Mouse (Mus musculus) cerebellum, adult 9-10 months (tissue): ENCODE measurements around the gene Rpgrip1l.

ENCODE experiments used
- DNase-seq: peaks from one replicate; pipeline ENCODE4 v3.0.0; 2022

The Rpgrip1l gene

DNA sequence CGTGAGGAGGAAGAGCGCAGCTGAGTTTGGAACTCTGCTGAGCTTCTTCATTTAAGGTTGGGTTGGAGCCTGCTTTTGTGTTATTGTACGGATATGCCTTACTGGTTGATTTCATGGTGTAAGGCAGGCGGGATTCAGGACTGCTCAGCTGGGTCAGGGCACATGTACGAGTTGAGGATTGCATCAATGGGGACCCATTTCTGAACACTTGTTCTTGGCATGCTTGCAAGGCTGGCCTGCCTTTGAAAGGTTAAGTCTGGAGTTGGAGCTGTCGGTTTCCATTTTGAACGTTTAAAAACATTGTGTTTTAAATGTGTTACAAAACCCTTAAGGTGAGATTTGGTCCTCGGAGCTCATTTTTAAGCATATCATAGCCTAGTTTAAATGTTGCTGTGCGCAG is 16.0 kb upstream of the Rpgrip1l start:
- no peak for DNase-seq

DNA sequence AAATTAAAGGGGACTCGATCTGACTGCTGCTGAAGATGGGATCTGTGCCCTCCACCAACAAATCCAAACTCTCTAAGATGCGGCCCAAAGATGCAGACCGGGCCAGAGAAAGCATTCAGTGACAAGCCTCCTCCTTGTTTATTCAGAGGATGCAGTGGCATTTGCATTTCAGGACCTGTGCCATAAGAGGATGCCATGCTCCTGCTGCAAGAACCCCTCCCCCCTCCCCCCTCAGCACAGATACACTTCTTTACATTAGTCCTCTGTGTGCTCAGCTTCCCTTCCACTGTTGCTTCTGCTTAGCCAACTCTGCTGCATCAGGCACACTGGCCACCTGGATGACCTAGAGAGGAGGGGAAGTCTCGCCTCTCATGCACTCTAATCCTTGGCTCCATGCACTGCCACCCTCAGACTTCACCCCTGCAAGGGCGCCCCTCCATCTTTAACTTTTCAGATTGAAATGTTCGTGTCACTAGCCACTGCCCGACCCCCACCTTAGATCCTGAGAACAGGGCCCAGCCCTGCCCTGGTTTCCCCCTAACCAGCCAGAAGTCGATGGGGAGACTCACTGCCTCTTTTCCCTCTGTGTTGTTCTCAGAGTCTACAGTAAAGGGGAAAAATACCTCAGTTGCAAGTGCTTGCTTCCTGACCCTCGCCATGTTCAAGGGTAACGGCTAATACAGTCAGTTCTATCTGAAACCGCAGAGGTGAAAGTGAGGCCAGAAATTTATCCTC is 14.6 kb upstream of the Rpgrip1l start:
- no peak for DNase-seq

DNA sequence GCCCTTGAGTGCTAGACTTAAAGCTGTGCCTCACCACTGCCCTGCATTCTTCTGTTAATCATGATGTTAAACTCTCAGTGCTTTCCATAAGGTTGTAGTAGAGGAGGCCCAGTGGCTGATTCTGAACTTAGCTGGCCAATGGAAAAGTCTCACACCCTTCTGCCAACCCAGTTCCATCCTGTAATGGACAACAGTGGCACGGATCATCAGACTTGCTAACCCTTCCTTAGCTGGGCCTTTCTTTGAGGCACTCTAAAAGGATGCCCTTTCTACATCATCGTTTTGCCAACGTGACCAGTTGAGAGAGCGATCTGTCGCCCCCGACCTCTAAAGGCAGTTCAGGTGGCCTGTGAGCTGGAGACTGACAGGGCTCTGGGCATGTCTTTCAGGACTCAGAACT is 13.9 kb upstream of the Rpgrip1l start:
- no peak for DNase-seq

DNA sequence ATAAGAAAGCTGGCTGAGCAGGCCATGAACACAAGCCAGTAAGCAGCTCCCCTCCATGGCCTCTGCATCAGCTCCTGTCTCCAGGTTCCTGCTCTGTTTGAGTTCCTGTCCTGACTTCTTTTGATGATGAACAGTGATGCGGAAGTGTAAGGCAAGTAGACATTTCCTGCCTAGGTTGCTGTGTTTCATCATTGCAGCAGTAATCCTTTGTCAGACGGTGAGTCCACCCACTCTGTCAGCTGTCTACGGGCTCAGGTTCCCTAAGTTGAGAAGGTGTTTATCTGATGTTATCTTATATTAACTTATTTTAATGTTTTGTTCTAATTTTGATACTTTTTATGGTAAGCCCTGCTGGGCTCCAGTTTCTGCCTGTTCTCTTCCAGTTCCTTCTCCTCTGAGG is 13.0 kb upstream of the Rpgrip1l start:
- DNase-seq, result no peak

DNA sequence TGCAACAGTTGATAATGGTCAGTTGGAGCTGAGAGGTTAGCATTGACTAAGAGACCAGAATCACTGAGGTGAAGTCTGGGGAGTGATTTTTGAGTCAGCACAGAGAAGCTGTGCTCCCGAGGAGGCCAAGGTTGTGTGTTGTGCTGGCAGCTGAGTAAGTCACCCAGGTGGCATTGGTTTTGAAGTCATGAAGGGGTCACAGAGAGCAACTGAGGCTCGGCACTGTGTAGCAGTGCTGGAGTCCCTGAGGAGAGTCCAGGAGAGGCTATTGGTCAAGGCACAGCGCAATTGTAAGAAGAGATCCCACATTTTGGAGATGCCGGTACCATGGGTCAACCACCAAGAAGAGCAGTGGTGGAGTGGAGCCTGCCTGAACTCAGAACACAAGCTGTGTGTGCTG is 11.9 kb upstream of the Rpgrip1l start:
- DNase-seq, result no peak

DNA sequence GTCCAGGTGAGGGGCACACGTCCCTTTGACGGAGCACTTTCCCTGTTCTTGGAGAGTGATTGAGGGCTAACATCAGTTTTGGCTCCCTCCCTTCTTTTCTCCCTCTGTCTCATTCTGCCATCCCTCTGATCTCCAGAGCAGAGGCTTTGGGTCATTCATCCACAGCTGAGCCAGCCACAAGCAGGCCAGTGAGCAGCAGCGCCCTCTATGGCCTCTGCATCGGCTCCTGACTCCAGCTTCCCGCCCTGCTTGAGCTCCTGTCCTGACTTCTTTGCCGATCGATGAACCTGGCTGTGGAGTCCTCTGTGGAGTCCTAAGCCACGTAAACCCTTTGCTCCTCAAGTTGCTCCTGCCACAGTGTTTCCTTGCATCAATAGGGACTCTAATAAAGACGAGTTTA is 11.2 kb upstream of the Rpgrip1l start:
- DNase-seq, result no peak

DNA sequence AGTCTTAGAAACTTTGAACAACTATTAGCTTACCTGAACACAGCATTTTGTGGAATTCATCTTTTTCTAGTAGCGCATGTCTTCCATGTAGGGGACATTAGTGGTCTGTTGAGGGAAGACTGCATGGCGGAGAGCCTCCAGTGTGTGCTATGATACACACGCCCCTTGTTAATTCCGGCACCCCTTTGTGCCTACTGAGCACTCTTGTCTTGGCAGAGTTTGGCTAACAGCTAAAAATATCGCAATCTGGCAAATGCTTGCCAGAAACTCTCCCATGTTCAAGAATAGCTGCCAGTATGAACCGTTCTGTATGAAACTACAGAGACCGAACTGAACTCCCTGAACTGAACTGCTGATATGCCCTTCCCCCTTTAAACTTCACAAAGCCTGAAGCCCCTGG is 10.4 kb upstream of the Rpgrip1l start:
- peak; percentile 71 for DNase-seq

DNA sequence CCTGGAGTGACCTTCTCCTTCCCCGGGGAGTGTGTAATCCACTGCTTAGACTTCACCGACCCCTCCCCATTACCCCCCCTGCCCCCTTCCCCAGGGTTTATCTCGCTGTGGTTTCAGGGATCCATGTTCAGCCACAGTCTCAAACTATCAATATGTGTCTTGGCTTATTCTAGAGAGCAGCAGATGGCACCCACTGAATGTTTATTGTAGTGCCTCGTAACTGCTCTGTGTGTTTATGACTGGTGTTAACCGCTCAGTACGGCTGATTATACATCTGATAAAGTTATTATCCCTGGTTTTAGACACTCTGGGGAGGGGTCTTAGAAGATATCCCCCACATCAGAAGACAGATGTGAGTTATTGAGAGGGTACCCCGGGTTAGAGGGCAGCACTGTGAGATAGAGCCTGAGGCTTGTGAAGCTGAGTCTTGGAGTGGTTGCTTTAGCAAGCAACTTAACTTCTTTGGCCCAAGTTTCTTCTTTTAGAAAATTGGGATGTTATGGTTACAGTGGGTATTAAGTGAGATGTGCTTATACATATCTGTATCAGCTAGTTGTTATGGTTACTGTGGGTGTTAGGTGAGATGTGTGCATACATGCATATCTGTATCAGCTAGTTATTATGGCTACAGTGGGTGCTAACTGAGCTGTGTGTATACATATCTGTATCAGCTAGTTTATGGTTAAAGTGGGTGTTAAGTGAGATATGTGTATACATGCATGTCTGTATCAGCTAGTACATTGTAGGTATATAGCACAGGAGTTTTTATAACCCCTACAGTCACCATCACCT is 6.1 kb upstream of the Rpgrip1l start:
- no peak for DNase-seq

DNA sequence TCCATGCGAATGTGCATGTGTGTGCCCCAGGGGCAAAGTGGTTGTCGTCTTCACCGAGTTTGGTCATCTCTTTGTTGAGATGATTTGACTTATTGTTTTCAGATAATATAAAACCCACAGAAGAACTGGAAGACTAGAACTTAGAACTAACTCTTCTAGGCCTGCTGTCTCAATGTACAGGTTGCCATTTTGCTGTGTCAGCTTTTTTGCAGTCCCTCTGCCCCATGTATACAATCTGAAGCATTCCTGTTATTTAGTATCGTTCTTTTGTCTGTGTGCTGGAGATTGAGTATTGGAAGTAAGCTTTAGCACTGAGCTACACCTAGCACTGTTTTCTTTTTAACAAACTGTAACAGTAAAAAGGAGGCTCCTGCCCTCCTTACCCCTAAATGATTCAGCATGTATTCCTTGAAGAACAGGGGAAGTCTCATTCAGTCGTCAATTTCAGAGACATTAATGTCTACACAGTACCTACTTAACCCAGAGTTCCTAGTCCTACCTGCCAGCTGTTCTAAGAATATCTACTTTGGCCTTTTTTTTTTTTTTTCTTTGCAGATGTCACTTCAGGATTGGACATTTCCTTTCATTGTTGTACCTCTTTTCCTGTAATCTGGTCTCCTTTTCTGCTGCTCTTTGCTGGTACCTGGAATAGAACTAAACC is 4.6 kb upstream of the Rpgrip1l start:
- no peak for DNase-seq

DNA sequence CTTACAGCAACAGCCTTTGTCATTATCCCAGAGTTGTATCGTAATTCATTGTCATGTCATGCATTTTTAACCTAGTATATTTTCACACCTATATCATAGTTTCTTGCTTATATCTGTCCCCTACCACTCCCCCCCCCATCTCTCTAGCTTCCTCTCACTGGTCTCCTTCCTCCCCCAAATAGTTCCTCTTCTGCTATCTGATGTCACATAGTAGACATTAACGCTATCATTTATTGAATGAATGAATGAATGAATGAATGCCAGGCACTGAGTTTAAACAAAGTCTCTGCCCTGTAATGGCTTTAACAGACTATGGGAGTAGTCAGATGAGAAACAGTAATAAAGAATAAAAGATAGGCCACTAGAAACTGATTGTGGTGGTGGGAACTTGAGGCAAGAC is 720 bp downstream of the Rpgrip1l start:
- DNase-seq, result no peak

DNA sequence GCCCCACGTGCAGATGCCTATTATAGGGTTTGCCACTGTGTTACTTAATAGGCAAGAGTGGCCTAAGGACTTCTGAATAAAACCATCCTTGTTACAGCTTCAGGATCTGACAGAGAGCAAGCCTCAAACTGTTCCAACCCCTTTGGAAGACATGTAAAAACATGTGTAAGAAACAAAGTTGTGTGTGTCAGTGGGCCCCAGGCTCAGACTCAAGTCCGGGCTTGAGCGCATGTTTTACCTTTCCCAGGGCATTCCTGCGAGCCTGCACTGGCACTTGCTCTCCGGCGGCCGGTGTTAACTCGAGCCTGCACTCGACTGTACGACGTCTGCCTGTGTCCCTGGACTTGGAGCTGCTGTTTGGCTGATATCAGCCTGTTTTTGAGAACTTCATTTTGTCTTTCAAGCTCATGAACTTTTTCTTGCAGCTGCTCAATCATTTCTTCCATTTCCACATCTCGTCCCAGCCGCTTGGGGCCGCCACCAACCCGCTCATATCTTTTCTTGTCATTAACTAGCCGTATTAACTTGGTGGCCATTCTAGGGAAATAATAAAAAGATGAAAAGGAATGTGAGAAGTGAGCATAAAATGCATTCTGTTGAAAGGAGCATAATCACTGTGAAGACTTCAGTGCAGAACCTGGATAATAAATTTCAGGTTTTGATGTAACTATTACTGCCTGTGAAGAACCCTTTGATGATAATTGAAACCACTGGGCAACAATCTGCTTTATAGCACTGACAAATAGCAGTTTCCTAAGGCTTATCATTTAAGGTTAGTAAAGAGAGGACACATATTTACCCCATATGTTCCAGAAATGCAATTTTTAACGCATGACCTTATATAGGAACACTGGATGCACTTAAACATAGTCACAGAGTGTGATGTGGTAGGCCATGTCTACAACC is 8.3 kb downstream of the Rpgrip1l start:
- no peak for DNase-seq

DNA sequence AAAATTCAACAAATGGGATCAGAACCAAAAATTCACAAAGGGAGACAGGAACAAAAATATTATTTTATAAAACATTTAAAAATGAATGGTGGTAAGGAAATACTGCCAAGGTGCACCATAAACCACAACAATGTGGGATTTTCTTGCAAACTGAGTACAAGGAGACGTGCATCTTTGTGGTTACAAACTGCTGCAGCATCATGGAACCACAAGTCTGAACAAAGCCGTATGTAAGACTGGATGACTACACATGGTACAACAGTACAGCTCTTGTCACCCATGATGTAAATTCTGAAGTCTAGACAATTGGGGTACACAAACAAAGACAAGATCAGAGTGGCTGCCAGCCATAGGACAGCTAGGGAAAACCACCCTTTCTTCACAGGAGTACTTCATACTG is 14.4 kb downstream of the Rpgrip1l start:
- no peak for DNase-seq

DNA sequence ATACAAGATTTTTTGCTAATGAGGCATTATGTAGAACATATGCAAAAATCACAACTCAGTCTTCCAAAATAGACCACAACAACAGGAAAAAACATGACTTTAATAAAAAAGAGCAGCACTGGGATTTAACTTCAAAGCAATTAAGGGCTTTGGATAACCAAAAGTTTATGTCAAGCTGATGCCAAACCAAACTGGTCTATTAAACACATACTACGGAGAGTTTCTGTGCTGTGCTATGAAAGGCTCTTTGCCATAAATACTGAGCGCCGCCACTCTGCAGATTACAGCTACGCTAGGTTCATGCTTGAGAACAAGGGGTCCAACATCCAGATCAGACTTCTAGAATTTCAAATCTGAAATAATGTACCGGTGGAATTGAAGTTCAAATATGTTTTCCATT is 17.3 kb downstream of the Rpgrip1l start:
- no peak for DNase-seq

DNA sequence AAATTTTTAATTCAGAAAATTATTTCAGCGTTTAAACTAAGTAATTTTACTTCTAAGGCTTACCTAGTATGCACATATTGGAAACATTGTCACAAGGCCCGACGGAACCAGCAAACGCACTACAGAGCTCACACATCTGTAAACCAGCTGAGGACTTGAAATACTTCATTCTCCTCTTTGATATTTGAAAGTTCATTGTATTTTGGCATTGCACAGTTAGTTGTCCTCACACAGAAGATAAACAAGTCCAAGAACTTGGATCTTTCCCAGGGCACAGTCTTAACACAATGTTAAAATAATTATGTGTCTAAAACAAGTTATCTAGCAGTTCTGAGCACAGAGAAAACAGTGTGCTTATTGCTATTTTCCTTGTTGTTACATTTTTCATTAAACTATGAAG is 22.5 kb downstream of the Rpgrip1l start:
- no peak for DNase-seq

DNA sequence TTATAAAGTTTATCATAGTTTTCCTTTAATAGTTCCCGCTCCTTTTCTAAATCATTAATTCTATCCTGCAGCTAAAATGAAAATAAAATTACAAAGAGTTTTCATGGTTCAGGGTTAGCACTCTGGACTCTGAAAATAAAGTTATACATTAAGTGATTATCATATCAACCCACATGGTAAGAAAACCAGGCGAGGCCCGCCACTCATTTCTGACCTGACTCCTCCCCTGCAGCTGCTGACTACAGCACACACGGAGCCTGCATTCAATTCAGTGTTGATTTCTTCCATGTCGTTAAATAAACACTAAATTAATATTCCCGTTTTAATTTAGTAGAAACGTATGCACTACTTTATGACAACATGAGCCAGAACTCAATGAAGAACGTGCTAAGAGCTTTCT is 26.8 kb downstream of the Rpgrip1l start:
- no peak for DNase-seq

DNA sequence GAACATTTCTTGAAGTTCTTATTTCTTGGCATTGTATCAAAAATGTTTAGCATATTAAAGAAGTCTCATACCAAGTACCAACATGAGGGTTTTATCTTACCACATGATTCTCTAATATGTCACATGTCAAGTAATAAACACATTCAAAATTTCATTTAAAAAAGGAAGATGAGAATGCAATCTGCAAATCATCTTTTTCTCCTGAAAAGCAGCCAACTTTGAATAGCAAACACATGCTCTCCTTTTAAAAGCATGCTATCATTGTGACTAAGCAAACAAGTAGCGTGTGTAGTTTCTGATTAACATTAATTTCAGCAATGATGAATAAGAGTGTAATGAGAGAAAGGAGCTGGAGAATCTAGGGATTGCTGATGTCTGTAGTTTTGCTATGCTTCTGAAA is 29.2 kb downstream of the Rpgrip1l start:
- no peak for DNase-seq

DNA sequence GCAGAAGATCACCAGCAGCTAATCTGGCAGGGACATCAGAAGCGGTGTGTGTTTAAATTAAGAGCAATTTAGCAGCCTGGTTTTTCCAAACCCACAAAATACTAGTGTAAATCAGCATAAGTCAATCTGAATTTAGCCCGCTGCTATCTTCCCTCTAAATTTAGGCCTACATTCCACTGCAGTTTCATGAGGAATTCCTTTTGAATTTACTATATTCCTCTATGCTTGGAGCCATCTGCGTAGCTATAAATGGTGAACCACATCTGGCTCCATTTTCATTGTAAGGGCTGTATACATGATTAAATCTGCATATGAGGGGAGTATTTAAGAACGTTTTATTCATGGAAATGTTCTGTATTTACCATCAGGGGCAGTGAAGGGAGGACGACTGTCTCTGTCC is 30.4 kb downstream of the Rpgrip1l start:
- no peak for DNase-seq

DNA sequence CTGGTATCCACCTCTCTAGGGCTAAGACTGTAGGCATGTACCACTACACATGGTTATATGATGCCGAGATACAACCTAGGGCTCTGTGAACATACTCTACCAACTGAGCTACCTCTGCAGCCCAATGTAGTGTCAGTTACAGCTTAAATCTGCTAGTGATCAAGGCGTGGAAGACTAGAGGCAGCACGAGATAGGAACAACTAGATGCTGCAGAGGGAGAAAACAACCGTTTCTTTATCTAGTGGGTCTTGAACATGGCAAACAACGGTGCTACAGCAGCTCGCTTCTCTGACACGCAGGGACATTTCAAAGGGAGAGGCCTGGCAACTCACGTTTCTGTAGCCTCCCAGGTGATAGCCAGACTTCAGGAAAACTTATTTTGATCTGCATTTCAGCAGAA is 31.5 kb downstream of the Rpgrip1l start:
- no peak for DNase-seq

DNA sequence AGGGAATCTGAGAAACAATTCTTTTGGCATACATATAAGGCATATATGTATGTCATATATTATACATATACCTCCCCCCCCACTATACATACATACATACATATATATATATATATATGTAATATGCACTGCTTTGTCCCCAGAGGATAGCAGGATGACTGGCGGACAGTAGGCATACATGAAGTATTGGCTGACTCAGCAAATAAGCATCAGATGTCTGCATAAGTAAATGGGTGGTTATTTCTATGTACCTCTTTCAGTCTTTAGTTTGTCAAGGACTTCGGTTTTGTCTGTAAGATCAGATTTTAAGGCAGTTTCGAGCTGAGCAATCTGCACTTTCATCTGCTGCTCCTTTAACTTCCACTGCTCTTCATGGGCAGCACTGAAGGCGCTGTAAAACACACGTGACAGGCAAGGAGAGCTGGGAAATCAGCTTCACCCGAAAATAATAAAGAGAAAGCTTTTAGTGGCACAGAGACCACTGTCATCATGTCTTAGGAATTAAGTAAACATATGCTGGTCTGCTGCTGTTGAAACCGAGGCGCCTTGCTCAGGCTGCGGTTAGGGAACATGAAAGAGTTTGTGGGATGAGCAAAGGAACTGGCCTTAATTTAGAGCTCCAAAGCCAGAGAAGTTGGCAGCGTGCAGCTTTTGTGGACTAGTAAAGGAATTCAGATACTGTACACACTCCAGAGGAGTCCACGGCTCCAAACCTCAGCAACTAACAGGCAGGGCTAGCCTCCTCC is 32.4 kb downstream of the Rpgrip1l start:
- DNase-seq, result no peak

DNA sequence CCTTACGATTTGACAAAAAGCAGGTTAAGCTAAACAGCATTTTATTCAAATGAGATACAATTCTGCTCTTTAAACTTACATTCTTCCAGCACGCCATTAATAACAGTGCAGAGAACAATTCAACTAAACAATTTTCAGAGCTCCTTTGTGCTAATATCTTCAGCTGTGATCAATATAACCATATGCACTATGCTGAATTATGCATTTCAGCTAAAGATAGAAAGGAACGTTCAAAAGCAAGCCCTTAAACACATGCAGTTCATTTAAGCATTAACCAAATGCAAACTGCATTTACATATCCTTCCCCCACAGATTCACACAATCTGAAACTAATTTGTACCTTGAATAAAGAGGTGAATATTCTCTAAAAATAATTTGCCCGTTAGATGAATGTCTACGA is 35.0 kb downstream of the Rpgrip1l start:
- no peak for DNase-seq

DNA sequence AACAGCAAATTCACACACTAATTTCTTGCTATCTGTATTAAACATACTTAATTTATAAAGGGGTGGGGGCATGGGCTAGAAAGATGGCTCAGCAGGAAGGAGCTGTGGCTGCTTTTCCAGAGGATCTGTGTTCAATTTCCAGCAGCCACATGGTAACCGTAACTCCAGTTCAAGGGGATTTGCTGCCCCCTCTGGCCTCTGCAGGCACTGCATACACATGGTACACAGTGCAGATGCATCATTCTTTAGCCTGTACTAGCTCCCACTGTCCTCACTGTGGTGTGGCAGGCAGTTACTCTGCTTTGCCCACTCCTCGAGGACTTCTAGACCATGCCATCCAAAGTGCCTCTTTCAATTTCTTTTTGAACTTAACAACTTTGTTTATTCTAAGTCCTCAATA is 36.7 kb downstream of the Rpgrip1l start:
- DNase-seq, result no peak

DNA sequence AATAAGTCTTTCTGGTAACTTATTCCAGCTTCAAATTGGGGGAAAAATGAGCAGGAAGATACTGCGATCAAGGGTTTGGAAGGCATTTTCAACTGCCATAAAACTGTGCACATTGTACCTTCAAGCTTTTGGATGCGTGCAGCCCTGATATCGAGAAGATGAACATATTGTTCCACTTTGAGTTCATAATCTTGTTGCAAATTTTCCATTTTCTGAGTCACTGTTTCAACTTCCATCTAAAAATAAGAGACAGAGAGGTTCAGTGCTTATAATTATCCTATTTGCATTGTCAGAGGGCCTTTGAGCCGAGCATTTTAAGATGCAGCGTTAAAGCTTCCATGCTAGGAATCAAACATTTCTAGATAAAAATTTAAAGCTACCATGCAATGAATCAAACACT is 39.6 kb downstream of the Rpgrip1l start:
- no peak for DNase-seq
